Mouse (Mus musculus) cortical plate, adult 2 months (tissue): ENCODE results near the gene Sgip1. TPM values are rescaled to one million over a fixed set of nuclear protein-coding genes. Genes with fewer than 3 reads are reported as not detected.

Source experiments
- H3K27ac ChIP-seq: fragments of 200-500 bp; 2 replicates; pipeline ENCODE4 v1.5.1; 2012; ENCODE audit warnings: low read length, control low read depth, inconsistent platforms; ENCODE audit not compliant: insufficient read depth
- H3K4me1 ChIP-seq: fragments of 200-500 bp; 2 replicates; pipeline ENCODE4 v1.6.1; 2011; ENCODE audit warnings: low read length; ENCODE audit not compliant: control insufficient read depth, insufficient read depth
- H3K4me3 ChIP-seq: fragments of 200-500 bp; 2 replicates; pipeline ENCODE4 v1.5.1; 2011; ENCODE audit warnings: mild to moderate bottlenecking, low read length, control low read depth; ENCODE audit not compliant: insufficient read depth
- CTCF ChIP-seq: fragments of 200-500 bp; IDR thresholded peaks from 2 replicates; pipeline ENCODE4 v1.5.1; 2011; ENCODE audit warnings: mild to moderate bottlenecking, control low read depth, low read length; ENCODE audit not compliant: insufficient read depth; ENCODE audit errors: extremely low read depth
- POLR2A ChIP-seq: fragments of 200-500 bp; IDR thresholded peaks from 2 replicates; pipeline ENCODE4 v1.6.1; 2011; ENCODE audit warnings: mild to moderate bottlenecking, low read length, control low read depth; ENCODE audit not compliant: insufficient read depth; ENCODE audit errors: extremely low read depth
- polyA plus RNA-seq: library from polyadenylated mRNA; depleted of rRNA; stranded (reverse); fragments of >200 nt; gene quantifications from 2 replicates; pipeline ENCODE4 v1.2.3, GENCODE M21; 2012

Gene Sgip1
- polyA plus RNA-seq, 1 experiment, result 67.5 TPM

DNA sequence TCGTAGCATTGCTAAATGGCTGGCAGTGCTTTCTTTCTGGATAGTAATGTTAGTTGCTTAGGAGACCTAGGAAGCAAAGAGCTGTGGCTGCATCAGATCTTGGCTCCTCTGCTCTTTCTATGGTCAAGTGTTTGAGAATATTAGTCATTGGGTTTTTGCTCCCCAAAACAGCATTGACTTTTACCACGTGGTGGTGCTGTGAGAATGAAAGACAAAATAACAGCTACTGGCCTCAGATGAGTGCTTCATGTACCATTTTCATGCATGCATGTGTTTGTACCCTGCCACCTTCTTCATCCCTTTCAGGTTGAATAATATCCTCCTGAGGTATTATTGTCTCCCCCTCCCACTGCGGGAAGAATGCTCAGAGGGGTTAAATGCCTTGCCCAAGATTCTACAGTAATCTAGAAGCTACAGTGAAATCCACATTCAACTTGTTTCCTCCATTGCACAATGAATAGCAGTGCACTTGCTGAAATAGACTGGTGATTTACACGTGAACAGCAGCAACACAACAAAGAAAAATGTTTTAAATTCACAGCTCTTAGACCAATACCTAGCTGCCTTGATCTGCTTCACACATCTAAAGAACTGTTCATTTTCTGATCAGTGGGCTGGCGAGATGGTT is 172.7 kb downstream of the Sgip1 start:
- no peak overlapping the region for H3K4me3 ChIP-seq
- H3K27ac ChIP-seq, result no peak overlapping the region
- no peak for TF ChIP-seq CTCF
- H3K4me1 ChIP-seq, result peaks cover 5% of the 10 kb centered on the region

DNA sequence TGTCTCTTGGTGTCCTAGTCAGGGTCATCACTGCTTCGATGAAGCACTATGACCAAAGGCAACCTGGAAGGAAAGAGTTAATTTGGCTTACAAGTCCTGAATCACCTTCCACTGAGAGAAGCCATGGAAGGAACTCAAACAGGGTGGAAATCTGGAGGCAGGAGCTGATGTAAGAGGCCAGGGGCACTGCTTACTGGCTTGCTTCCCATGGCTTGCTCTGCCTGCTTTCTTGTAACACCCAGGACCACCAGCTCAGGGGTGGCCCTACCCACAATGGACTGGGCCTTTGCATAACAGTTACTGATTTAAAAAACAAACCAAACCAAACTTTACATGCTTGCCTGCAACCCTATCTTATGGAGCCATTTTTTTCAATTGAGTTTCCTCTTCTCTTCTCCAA is 177.1 kb downstream of the Sgip1 start:
- TF ChIP-seq POLR2A, result no peak
- TF ChIP-seq CTCF, result no peak
- peaks cover under 1% of the 10 kb centered on the region for H3K4me1 ChIP-seq

GRCm38 (mm10) chr4:102929491-102929890 is 188.4 kb downstream of the Sgip1 start:
- no peak overlapping the region for H3K27ac ChIP-seq
- TF ChIP-seq CTCF (no peak), POLR2A (no peak)

More for the DNA sequence above, 177.1 kb downstream of the Sgip1 start:
- Histone ChIP-seq H3K27ac (no peak overlapping the region), H3K4me3 (no peak overlapping the region)

DNA sequence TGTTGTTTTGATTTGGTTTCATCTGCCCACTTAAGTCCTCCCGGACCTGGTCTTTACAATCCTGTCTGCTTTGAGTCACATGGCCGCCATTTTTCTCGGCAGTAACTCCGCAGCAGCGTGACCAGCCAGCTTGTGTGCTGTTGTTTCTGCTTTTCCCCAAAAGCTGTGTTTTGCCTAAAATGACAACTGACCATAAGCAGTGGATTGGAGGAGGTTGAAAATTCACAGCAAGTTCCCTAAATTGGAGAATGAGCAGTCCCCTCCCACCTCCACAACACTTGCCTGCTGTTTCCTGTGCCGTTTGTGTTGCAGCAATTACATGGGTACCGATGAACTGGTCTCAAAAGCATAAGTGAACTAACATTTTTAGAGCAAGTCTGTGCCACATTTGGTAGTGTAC is 189.6 kb downstream of the Sgip1 start:
- H3K27ac ChIP-seq, result no peak overlapping the region
- H3K4me1 ChIP-seq, result peaks cover 1% of the 10 kb centered on the region; the same call in 1 of the 2 replicates
- TF ChIP-seq POLR2A (no peak), CTCF (no peak)
- H3K4me3 ChIP-seq, result no peak overlapping the region

More at GRCm38 (mm10) chr4:102929491-102929890, 188.4 kb downstream of the Sgip1 start:
- Histone ChIP-seq H3K4me1 (peaks cover 1% of the 10 kb centered on the region; the same call in 1 of the 2 replicates), H3K4me3 (no peak overlapping the region)

- TF ChIP-seq CTCF, result no peak
- no peak for TF ChIP-seq POLR2A
- H3K27ac ChIP-seq, result 0 out of 2 replicates have a peak overlapping the region, but pooled peaks have one; percentile 24
- no peak overlapping the region for H3K4me3 ChIP-seq
- peaks cover 4% of the 10 kb centered on the region for H3K4me1 ChIP-seq
Measured at GRCm38 (mm10) chr4:102940266-102940665, 199.2 kb downstream of the Sgip1 start.

- peaks cover 4% of the 10 kb centered on the region for H3K4me1 ChIP-seq
- no peak overlapping the region for H3K27ac ChIP-seq
- H3K4me3 ChIP-seq, result no peak overlapping the region
- no peak for TF ChIP-seq CTCF
- no peak for TF ChIP-seq POLR2A
Measured at GRCm38 (mm10) chr4:102940738-102941137, 199.6 kb downstream of the Sgip1 start.

DNA sequence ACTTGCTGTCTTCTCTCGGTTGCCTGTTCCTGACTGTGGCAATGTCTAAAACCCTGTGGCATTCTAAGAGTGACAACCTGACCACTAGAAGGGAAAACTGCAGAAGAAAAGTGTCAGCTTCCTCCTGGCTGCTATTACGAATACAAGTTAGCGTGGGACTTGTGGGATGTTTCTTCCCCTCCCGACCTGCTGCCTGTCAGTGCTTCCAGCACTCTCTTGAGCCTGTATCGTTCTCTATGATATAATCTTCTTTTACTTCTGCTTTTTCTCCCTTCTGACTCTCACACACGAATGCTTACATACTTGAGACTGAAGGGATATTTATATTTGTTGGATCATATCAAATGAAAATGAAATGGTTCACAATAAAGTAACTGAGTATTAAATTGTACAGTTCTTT is 203.2 kb downstream of the Sgip1 start:
- no peak overlapping the region for H3K4me3 ChIP-seq
- H3K27ac ChIP-seq, result no peak overlapping the region
- TF ChIP-seq CTCF, result no peak
- TF ChIP-seq POLR2A, result no peak
- peaks cover 4% of the 10 kb centered on the region for H3K4me1 ChIP-seq

- TF ChIP-seq POLR2A (no peak), CTCF (no peak)
- Histone ChIP-seq H3K4me1 (0 out of 2 replicates have a peak, but pooled peaks cover 4% of the 10 kb centered on the region), H3K4me3 (no peak overlapping the region), H3K27ac (0 out of 2 replicates have a peak overlapping the region, but pooled peaks have one; percentile 66)
Measured at GRCm38 (mm10) chr4:102952476-102952875, 211.4 kb downstream of the Sgip1 start.

GRCm38 (mm10) chr4:102955294-102955956 is 214.3 kb downstream of the Sgip1 start:
- Histone ChIP-seq H3K27ac (no peak overlapping the region), H3K4me3 (no peak overlapping the region), H3K4me1 (0 out of 2 replicates have a peak, but pooled peaks cover 4% of the 10 kb centered on the region)
- TF ChIP-seq POLR2A, result no peak
- no peak for TF ChIP-seq CTCF

- Histone ChIP-seq H3K27ac (no peak overlapping the region), H3K4me1 (no peaks in the 10 kb centered on the region), H3K4me3 (no peak overlapping the region)
- TF ChIP-seq CTCF (no peak), POLR2A (no peak)
Measured at GRCm38 (mm10) chr4:102959409-102959808, 218.3 kb downstream of the Sgip1 start.
